Mouse (Mus musculus) heart, adult 2 months (tissue): ENCODE data around the gene Krtap1-3. TPM values are rescaled to one million over a fixed set of nuclear protein-coding genes. Genes with fewer than 3 reads are reported as not detected.

Source experiments
- DNase-seq, 2 experiments: peaks; one replicate each; pipeline ENCODE4 v3.0.0; 2021
- H3K27ac ChIP-seq: fragments of 200-600 bp; 2 replicates; pipeline ENCODE4 v1.8.1; 2022
- H3K27me3 ChIP-seq: fragments of 200-500 bp; 2 replicates; pipeline ENCODE4 v1.6.1; 2012; ENCODE audit warnings: mild to moderate bottlenecking, low read length, inconsistent platforms, mixed read lengths; ENCODE audit not compliant: control insufficient read depth, insufficient read depth
- H3K36me3 ChIP-seq: fragments of 200-500 bp; 2 replicates; pipeline ENCODE4 v1.6.1; 2012; ENCODE audit warnings: low read length, inconsistent platforms; ENCODE audit not compliant: control insufficient read depth, insufficient read depth
- H3K4me1 ChIP-seq: fragments of 200-500 bp; 2 replicates; pipeline ENCODE4 v1.6.1; 2011; ENCODE audit warnings: low read length; ENCODE audit not compliant: control insufficient read depth, insufficient read depth
- H3K4me3 ChIP-seq: fragments of 200-600 bp; 2 replicates; pipeline ENCODE4 v1.8.1; 2022
- H3K79me2 ChIP-seq: fragments of 200-500 bp; replicated peaks from 2 replicates; pipeline ENCODE4 v1.6.1; 2012; ENCODE audit warnings: mild to moderate bottlenecking, inconsistent platforms, low read length, moderate library complexity, mixed read lengths; ENCODE audit not compliant: control insufficient read depth, insufficient read depth
- H3K9ac ChIP-seq: fragments of 200-500 bp; 2 replicates; pipeline ENCODE4 v1.6.1; 2012; ENCODE audit warnings: low read depth, mild to moderate bottlenecking, control low read depth, inconsistent platforms, low read length, mixed read lengths
- CTCF ChIP-seq: fragments of 200-600 bp; IDR thresholded peaks from 2 replicates; pipeline ENCODE4 v1.8.1; 2022; ENCODE audit warnings: antibody characterized with exemption, mild to moderate bottlenecking, moderate library complexity
- EP300 ChIP-seq: fragments of 200-500 bp; IDR thresholded peaks from 2 replicates; pipeline ENCODE4 v1.6.1; 2011; ENCODE audit warnings: low read depth, low read length, control low read depth; ENCODE audit not compliant: insufficient read depth
- POLR2A ChIP-seq: fragments of 200-500 bp; IDR thresholded peaks from 2 replicates; pipeline ENCODE4 v1.6.1; 2011; ENCODE audit warnings: mild to moderate bottlenecking, low read depth, low read length, control low read depth; ENCODE audit not compliant: insufficient read depth
- WGBS: fragments of 180-500 bp; shearing (Covaris S2); methylation state at CpG from one replicate; pipeline ENCODE4 v1.1.7; 2018; 5-methylcytosine and 5-hydroxymethylcytosine counted together
- intact Hi-C: fragments of 180-260 bp; cut with DNase I; formaldehyde crosslinking; loops from one replicate; pipeline ENCODE4 v1.15.1; 2025
- polyA plus RNA-seq: library from polyadenylated mRNA; depleted of rRNA; stranded (reverse); fragments of >200 nt; gene quantifications from 2 replicates; pipeline ENCODE4 v1.2.3, GENCODE M21; 2012
- total RNA-seq, 2 experiments: library from RNA; stranded (reverse); gene quantifications; 2 replicates each; pipeline ENCODE4 v1.2.3; 2021

The Krtap1-3 gene
- total and polyA plus RNA-seq, 3 experiments, result not detected

DNA sequence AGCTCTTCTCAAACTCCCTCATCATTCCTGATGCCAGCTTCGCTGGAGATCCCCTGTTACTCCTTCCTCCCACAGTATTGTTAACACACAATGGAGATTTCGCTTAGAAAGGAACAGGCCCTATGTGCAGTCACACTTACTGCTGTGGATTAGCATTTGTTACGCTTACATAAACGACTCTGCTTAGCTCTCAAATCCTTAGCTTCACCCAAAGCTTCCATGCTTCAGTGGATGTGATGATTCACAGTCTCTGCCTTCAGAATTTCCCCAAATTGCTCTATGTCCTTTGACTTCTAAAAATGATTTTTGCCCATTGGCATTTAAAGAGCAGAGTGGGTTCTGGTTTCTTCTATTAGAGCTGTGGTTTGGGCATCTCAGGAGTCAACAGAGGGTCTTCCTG, 18.0 kb downstream of the Krtap1-3 start:
- 63% methylated on average over 4 of the region's 4 CpGs for whole genome bisulfite sequencing
- H3K27ac ChIP-seq, result no peak overlapping the region
- H3K36me3 ChIP-seq, result no peaks in the 10 kb centered on the region
- intact Hi-C loops, result no loop called here
- DNase-seq, result no peak
- H3K27me3 ChIP-seq, result no peaks in the 10 kb centered on the region
- H3K79me2 ChIP-seq, result no peaks in the 10 kb centered on the region
- TF ChIP-seq CTCF, result no peak
- TF ChIP-seq EP300, result no peak
- TF ChIP-seq POLR2A, result no peak
- no peaks in the 10 kb centered on the region for H3K4me1 ChIP-seq
- H3K4me3 ChIP-seq, result no peak overlapping the region
- no peak overlapping the region for H3K9ac ChIP-seq

- intact Hi-C loops, result no loop called here
- TF ChIP-seq CTCF, result no peak
- no peak for TF ChIP-seq POLR2A
- no peak for TF ChIP-seq EP300
- H3K27me3 ChIP-seq, result no peaks in the 10 kb centered on the region
- no peak within 1 kb of the TSS for H3K27ac ChIP-seq
- H3K9ac ChIP-seq, result no peak within 1 kb of the TSS
- WGBS, result 90% methylated on average over 7 of the region's 7 CpGs
- H3K4me1 ChIP-seq, result no peaks in the 10 kb centered on the region
- DNase-seq, result no peak
- no peaks in the 10 kb centered on the region for H3K36me3 ChIP-seq
- H3K4me3 ChIP-seq, result no peak within 1 kb of the TSS
- no peaks in the 10 kb centered on the region for H3K79me2 ChIP-seq
Observed at GRCm38 (mm10) chr11:99566530-99566929, 24.6 kb downstream of the Krtap1-3 start, which contains the start of gene Krtap3-1. Krtap3-1 (minus strand) TSS chr11:99566630.

DNA sequence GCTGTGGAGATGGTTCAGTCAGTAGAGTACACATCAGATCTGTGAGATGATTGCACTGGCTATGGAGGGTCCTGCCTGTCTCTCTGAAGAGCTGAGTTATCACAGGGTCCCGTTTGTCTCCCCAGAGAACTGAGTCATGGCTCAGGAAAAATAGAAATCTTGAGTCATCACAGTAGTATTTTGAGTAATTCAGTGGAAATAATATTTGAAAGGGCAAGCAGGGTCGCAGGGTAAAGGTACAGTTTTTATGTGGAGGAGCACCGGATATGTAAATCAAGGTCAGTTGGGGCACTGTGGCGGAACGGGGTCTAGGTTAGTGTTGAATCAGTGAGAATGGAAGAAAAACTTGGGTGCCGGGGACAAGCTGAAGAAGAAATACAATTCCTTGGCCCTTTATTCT, 28.6 kb downstream of the Krtap1-3 start:
- Histone ChIP-seq H3K27ac (no peak overlapping the region), H3K9ac (no peak overlapping the region)

GRCm38 (mm10) chr11:99559366-99559765, 31.8 kb downstream of the Krtap1-3 start, which contains the start of gene Gm11939:
Gm11939 (minus strand) TSS chr11:99559466.
- Histone ChIP-seq H3K27ac (no peak within 1 kb of the TSS), H3K4me3 (no peak within 1 kb of the TSS), H3K79me2 (no peaks in the 10 kb centered on the region), H3K36me3 (no peaks in the 10 kb centered on the region), H3K27me3 (no peaks in the 10 kb centered on the region), H3K4me1 (no peaks in the 10 kb centered on the region), H3K9ac (no peak within 1 kb of the TSS)
- intact Hi-C loops, result no loop called here
- WGBS, result 84% methylated on average over 9 of the region's 9 CpGs
- TF ChIP-seq EP300, result no peak
- no peak for TF ChIP-seq CTCF
- no peak for TF ChIP-seq POLR2A
- DNase-seq, result no peak

More for the DNA sequence above, 28.6 kb downstream of the Krtap1-3 start:
- Histone ChIP-seq H3K27me3 (no peaks in the 10 kb centered on the region), H3K4me1 (no peaks in the 10 kb centered on the region), H3K36me3 (no peaks in the 10 kb centered on the region), H3K79me2 (no peaks in the 10 kb centered on the region), H3K4me3 (no peak overlapping the region)
- intact Hi-C loops, result no loop called here
- WGBS, result 73% methylated on average over 6 of the region's 6 CpGs
- DNase-seq, result no peak
- no peak for TF ChIP-seq EP300
- no peak for TF ChIP-seq POLR2A
- no peak for TF ChIP-seq CTCF

DNA sequence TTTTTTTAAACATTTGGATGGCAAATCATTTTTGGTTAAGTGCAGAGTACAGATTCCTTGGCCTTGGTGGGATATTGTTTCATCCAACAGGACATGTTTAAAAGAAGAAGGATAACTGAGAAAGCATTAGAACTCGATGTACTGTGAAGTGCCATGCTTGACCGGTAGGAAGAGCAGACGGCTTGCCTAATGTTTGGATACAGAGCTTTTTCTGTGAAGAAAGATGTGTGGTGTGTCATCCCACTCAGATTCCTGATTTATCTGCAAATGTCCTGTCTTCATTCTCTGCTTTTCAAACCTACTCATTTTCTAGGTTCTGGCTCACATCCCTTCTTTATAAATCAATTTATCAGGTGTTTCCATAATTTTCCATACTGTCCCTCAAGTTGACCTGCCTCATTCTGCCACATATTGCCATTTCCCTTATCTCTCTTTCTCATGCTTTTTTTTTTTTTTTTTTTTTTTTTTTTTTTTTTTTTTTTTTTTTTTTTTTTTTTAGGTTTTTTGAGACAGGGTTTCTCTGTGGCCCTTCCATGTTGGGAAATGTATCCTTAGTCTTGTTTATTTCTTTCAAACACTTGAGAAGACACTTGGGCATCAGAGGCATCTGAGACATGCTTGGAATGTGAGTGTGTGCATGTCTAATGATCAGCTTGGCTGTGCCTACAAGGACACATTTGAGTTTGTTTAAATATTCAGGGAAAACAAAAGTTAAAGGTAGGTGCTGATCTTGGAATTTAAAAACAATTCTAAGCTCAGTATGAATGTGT, 33.0 kb downstream of the Krtap1-3 start:
- Histone ChIP-seq H3K4me3 (no peak overlapping the region), H3K27ac (no peak overlapping the region), H3K27me3 (no peaks in the 10 kb centered on the region), H3K9ac (no peak overlapping the region), H3K79me2 (no peaks in the 10 kb centered on the region), H3K36me3 (no peaks in the 10 kb centered on the region), H3K4me1 (no peaks in the 10 kb centered on the region)
- intact Hi-C loops, result no loop called here
- 69% methylated on average over 3 of the region's 3 CpGs for WGBS
- no peak for DNase-seq
- TF ChIP-seq POLR2A (no peak), CTCF (no peak), EP300 (no peak)

GRCm38 (mm10) chr11:99556753-99557152, 34.4 kb downstream of the Krtap1-3 start, which contains the start of gene Krtap3-2:
Krtap3-2 (minus strand) TSS chr11:99556853.
- Histone ChIP-seq H3K4me3 (no peak within 1 kb of the TSS), H3K27ac (no peak within 1 kb of the TSS), H3K27me3 (no peaks in the 10 kb centered on the region), H3K79me2 (no peaks in the 10 kb centered on the region), H3K36me3 (no peaks in the 10 kb centered on the region), H3K4me1 (no peaks in the 10 kb centered on the region), H3K9ac (no peak within 1 kb of the TSS)
- no peak for DNase-seq
- TF ChIP-seq EP300 (no peak), CTCF (no peak), POLR2A (no peak)
- 78% methylated on average over 2 of the region's 2 CpGs for WGBS
- intact Hi-C loops, result no loop called here
